Mouse (Mus musculus): ENCODE measurements around the gene Hspbp1.

The Hspbp1 gene

DNA sequence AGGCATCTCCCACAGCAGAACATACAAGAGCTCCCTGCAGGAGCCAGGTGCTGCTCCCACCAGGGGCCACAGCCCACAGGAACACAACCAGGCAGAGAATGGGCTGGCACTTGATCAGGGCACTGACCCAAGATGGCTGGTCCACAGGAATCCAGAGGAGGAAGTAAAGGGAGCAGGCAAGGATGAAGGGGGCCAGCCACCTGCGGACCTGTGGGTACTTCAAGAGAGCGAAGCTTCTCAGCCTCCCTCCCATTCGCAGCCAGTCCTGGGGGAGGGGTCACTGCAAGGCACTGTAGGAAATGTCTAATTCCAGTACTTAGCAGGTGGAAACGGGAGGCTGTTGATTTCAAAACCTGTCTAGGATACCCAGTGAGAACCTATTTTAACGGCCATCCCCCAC is 55.3 kb downstream of the Hspbp1 start:
- no peak for DNase-seq

DNA sequence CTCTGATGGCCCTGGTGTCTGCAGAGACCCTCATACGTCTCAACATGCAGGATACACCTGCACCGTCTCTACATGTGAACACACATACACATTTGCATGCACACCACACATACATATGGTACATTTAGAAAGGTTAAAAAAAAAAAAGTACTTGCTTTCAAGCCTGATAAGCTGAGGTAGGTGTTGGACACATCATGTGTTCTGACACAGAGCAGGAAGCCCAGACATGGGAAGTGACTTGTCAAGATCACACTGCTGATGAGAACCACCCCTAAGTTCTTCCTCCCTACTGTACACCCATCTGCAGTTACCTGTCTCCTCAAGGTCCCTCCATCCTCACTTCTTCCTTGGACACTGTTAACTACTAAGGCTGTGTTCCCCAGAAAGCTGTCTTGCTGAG is 58.9 kb downstream of the Hspbp1 start:
- no peak for DNase-seq

DNA sequence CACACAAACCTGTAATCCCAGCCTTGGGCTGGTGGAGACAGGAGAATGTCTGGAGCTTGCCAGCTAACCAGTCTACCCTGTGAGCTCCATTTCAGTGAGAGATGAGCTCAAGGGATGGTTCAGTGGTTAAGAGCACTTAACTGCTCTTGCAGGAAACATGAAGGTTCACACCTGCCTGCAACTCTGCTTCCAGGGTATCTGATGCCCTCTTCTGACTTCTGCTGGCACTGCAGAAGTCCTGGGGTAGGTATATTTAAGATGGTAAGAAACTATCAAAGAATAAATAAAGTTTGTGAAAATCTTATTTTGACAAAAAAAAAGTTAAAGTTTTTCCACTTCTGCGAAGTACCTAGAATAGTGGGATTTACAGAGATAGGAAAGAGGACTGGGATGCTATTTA is 60.5 kb downstream of the Hspbp1 start:
- DNase-seq = no peak

DNA sequence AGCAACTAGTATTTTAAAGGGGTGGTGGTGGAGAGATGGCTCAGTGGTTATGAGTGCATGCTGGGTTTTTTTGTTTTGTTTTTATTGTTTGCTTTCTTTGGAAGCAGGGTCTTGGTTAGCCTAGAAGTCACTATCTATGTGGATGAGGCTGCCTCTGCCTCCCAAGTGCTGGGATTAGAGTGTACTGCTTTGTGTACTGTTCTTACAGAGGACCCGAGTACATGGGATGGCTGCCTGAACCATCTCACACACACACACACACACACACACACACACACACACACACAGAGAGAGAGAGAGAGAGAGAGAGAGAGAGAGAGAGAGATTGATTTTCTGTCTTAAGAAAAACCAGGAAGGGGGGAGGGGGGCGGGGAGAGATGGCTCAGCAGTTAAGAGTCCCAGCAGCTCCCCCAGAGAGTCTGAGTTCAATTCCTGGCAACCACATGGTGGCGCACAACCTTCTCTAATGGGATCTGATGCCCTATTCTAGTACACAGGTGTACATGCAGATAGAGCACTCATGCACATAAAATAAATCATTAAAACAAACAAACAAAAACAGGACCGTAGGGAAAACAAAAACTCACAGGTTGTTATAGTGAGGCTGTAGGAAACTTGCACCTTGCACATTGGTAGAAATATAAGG is 61.2 kb downstream of the Hspbp1 start:
- peak; percentile 40 to 67 for DNase-seq

DNA sequence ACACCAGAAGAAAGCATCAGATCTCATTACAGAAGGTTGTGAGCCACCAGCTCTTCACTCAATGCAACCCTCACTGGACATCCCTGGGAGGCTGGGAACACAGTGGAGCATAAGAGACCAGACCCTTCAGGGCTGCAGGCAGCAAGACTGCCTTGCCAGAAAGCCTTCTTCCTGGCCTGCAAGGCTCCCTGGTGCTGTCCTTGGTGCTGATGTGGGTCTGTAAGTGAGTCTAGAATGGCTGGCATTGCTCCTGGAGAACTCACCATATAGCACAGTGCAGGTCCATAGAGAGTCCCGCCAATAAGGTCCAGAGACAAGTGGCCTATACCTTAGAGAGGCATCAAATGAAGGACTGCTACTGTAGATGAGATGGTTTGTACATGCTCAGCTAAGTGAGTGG is 64.9 kb downstream of the Hspbp1 start:
- DNase-seq = no peak

DNA sequence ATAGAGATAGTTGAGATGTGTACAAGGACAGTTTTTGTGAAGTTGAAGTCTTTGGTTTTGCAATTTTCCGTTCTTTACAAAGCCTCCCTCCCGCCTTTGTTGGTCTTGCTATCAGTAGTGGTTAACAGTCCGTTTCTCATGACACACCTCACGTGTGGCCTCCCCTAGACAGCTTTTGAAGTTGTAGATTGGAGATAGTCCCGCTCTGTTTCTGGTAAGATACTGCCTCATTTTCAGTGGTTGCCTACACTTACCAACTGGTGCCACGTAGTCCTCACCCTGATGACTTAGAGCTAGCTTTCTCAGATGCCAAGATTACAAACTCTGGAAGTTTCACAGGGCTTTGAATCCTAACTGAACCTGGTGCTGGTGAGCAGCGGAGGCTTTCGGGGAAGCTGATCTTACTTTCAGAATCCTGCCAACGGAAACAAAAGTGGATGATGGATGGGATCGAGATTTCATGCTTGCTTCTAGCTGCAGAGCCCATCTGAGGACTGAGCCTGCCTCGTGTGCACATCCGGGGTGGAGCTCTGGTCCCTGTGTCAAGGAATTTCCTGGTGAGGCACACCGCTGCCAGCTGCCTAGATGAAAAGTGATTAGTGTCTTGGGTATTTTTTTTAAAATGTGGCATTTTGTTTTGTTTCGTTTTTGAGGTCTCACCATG is 71.0 kb downstream of the Hspbp1 start:
- no peak for DNase-seq

DNA sequence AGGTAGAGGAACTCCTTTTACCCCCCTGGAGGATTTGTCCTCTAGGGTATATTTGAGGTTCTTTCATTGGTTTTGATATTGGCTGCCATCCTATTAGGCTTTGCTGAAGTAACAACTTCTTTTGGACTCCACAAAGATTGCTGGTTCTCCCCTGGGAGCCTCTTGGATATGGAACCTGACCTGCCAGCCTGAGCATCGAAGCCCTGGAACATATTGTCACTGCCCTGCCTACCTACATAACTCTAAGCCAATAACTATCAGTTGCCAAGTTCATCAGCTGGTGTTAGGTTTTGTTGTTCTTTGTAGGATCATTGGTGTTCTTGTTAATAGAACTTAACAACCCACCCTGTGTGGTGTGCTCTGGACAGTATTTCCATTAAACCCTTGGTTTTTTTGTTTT is 71.9 kb downstream of the Hspbp1 start:
- no peak for DNase-seq

DNA sequence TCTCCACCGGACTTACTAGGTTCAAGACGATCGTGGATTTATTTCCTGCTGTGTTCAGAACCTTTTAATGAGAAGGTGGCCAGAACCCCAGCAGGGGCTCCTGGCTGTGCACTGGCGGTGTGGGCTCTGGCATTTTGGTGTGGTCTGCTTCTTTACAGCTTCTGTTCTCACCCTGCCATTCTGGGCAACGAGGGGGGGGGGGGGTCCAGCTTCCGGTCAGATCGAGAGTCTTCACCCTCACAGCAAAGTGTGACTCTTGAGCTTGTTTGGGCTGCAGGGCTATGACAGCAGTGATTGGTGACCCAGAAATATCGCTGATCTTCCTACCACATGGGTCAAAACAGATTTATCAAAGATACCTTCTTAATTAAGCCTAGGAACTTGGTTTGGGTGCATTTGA is 72.5 kb downstream of the Hspbp1 start:
- no peak for DNase-seq

DNA sequence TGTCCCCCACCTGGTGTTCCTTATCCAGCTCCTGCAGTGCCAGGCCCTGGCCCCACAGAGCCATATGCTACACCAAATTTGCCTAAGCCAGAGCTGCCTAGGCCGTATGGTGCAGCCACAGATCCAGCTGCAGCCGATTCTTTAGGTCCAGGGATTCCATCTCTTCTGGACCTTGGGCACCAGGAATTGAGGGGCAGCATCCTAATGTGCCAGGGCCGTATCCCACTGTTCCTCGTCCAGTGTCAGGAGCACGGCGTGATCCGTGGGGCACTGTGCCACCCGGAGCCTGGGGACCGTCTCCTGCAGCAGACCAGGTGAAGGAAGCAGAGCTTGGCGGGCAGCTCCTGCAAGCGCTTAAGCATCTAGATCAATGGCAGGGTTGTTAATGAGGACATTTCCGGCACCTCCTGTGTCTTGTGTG is 72.9 kb downstream of the Hspbp1 start:
- DNase-seq = no peak

DNA sequence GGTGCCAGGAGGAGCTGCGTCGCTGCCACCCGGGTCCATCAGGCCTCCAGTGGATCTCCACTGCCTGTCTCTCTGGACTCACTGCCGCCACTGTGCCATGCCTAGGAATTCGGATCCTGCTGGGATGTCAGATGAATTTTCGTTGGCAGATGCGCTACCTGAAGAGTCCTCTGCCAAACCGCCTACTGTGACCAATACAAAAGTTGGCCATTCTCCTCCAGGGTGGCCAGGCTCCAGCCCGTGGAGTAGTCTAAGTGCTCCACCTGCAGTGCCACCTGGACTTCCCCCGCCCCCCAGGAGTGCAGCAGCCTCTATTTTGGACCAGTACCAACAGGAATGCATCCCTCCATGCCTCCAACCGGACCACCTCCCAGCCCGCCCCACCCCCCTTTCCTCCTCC is 73.4 kb downstream of the Hspbp1 start:
- no peak for DNase-seq

All from thymus, adult 18-20 months (tissue).